Mouse (Mus musculus) cerebellum, adult 8-10 months (tissue): ENCODE data around the gene Tars2.
"Not testable (repeated sequence)": the region's sequence is repeated elsewhere in the genome, so short reads cannot be mapped to it uniquely, and the experiment has no call there.

Experiments
- DNase-seq: peaks from one replicate; pipeline ENCODE4 v3.0.0; 2022

The Tars2 gene

GRCm38 (mm10) chr3:95760106-95760505 lies at the start of gene Tars2:
Gene Tars2 (minus strand): TSS chr3:95760206.
- no peak for DNase-seq

- DNase-seq, result no peak
These were observed 48.4 kb upstream of the Tars2 start for GRCm38 (mm10) chr3:95808384-95808783.

- DNase-seq, result not testable (repeated sequence)
These were observed 47.6 kb upstream of the Tars2 start for GRCm38 (mm10) chr3:95807630-95808029.

- no peak for DNase-seq
These were observed 46.7 kb upstream of the Tars2 start for GRCm38 (mm10) chr3:95806677-95807076.

GRCm38 (mm10) chr3:95803851-95804250 lies 43.8 kb upstream of the Tars2 start:
- DNase-seq, result no peak

GRCm38 (mm10) chr3:95798756-95799155 lies 38.8 kb upstream of the Tars2 start:
- no peak for DNase-seq

GRCm38 (mm10) chr3:95794299-95794698 lies 34.3 kb upstream of the Tars2 start:
- no peak for DNase-seq

- DNase-seq, result no peak
These were observed 33.7 kb upstream of the Tars2 start for GRCm38 (mm10) chr3:95793662-95794061.

- DNase-seq, result no peak
These were observed 25.5 kb upstream of the Tars2 start for GRCm38 (mm10) chr3:95785501-95785900.

GRCm38 (mm10) chr3:95771985-95772384 lies 12.0 kb upstream of the Tars2 start:
- no peak for DNase-seq

- DNase-seq, result no peak
These were observed 5.5 kb upstream of the Tars2 start for GRCm38 (mm10) chr3:95765534-95765933.

- DNase-seq, result no peak
These were observed 3.8 kb upstream of the Tars2 start for GRCm38 (mm10) chr3:95763811-95764210.

GRCm38 (mm10) chr3:95762961-95763360 lies 3.0 kb upstream of the Tars2 start:
- no peak for DNase-seq

- no peak for DNase-seq
These were observed 1.8 kb upstream of the Tars2 start for GRCm38 (mm10) chr3:95761771-95762170.

- DNase-seq, result no peak
These were observed 650 bp upstream of the Tars2 start for GRCm38 (mm10) chr3:95760656-95761055.

- DNase-seq, result no peak
These were observed 1.4 kb downstream of the Tars2 start for GRCm38 (mm10) chr3:95758467-95759218.

- no peak for DNase-seq
These were observed 3.2 kb downstream of the Tars2 start for GRCm38 (mm10) chr3:95756808-95757207.

GRCm38 (mm10) chr3:95754345-95755206 lies 5.4 kb downstream of the Tars2 start:
- peak; percentile 94 for DNase-seq

GRCm38 (mm10) chr3:95752935-95753334 lies 7.1 kb downstream of the Tars2 start:
- DNase-seq, result no peak

- no peak for DNase-seq
These were observed 19.6 kb downstream of the Tars2 start for GRCm38 (mm10) chr3:95740406-95740805.

- DNase-seq, result no peak
These were observed 20.5 kb downstream of the Tars2 start, which contains the start of gene Ecm1 for GRCm38 (mm10) chr3:95739353-95740104. Gene Ecm1 (minus strand): TSS chr3:95739569.

GRCm38 (mm10) chr3:95735071-95735670 lies 24.8 kb downstream of the Tars2 start:
- no peak for DNase-seq
